Mouse (Mus musculus) embryonic facial prominence, embryonic 11.5 days (tissue): ENCODE data around the gene Insc. TPM values are rescaled to one million over a fixed set of nuclear protein-coding genes. Genes with fewer than 3 reads are reported as not detected.

Experiments used
- ATAC-seq: fragments of 200-750 bp; cut with Nextera tagmentation; replicated peaks from 2 replicates; pipeline ENCODE4 v1.8.0; 2017; ENCODE audit warnings: low read depth; ENCODE audit not compliant: insufficient number of reproducible peaks, low FRiP score, low TSS enrichment
- DNase-seq: peaks from one replicate; pipeline ENCODE4 v3.0.0-alpha.2; 2015; ENCODE audit warnings: low spot score
- H3K27ac ChIP-seq: fragments of 300-500 bp; sonication (generic); replicated peaks from 2 replicates; pipeline ENCODE4 v1.5.1; 2014; ENCODE audit warnings: mild to moderate bottlenecking, low read depth, low read length, control low read depth
- H3K27me3 ChIP-seq: fragments of 300-500 bp; sonication (generic); 2 replicates; pipeline ENCODE4 v1.6.1; 2014; ENCODE audit warnings: mild to moderate bottlenecking, low read length, moderate library complexity, mixed read lengths; ENCODE audit not compliant: control insufficient read depth, insufficient read depth
- H3K36me3 ChIP-seq: fragments of 300-500 bp; sonication (generic); replicated peaks from 2 replicates; pipeline ENCODE4 v1.6.1; 2014; ENCODE audit warnings: low read depth, mild to moderate bottlenecking, low read length, moderate library complexity, mixed read lengths; ENCODE audit not compliant: control insufficient read depth, insufficient read depth
- H3K4me1 ChIP-seq: fragments of 300-500 bp; sonication (generic); 2 replicates; pipeline ENCODE4 v1.6.1; 2014; ENCODE audit warnings: low read length, mixed read lengths; ENCODE audit not compliant: control insufficient read depth, insufficient read depth
- H3K4me2 ChIP-seq: fragments of 300-500 bp; sonication (generic); 2 replicates; pipeline ENCODE4 v1.6.1; 2014; ENCODE audit warnings: low read depth, mild to moderate bottlenecking, control low read depth, low read length, moderate library complexity
- H3K4me3 ChIP-seq: fragments of 300-500 bp; sonication (generic); 2 replicates; pipeline ENCODE4 v1.5.1; 2014; ENCODE audit warnings: low read depth, low read length, control low read depth
- H3K9ac ChIP-seq: fragments of 300-500 bp; sonication (generic); replicated peaks from 2 replicates; pipeline ENCODE4 v1.6.1; 2014; ENCODE audit warnings: mild to moderate bottlenecking, control low read depth, low read length
- H3K9me3 ChIP-seq: fragments of 300-500 bp; sonication (generic); replicated peaks from 2 replicates; pipeline ENCODE4 v1.6.1; 2016; ENCODE audit warnings: mild to moderate bottlenecking, low read length, inconsistent platforms, mixed read lengths; ENCODE audit not compliant: control insufficient read depth
- WGBS: fragments of 180-500 bp; shearing (Covaris S2); extraction: QIAGEN DNeasy Blood & Tissue Kit; methylation state at CpG from one replicate; pipeline ENCODE4 v1.1.7; 2014; 5-methylcytosine and 5-hydroxymethylcytosine counted together
- polyA plus RNA-seq: library from polyadenylated mRNA; unstranded; fragments of >200 nt; fragmentation: Nextera tagmentation; extraction: Ambion mirVana; gene quantifications from 2 replicates; pipeline ENCODE4 v1.2.1, GENCODE M21; 2014

Insc gene
- polyA plus RNA-seq, 1 experiment from 2014 or later = 5.6 TPM

GRCm38 (mm10) chr7:114808341-114808740 is 64.8 kb downstream of the Insc start:
- Histone ChIP-seq H3K4me2 (no peak overlapping the region), H3K27me3 (no peaks in the 10 kb centered on the region), H3K4me1 (no peaks in the 10 kb centered on the region), H3K9me3 (no peaks in the 10 kb centered on the region), H3K36me3 (no peaks in the 10 kb centered on the region), H3K4me3 (no peak overlapping the region), H3K9ac (no peak overlapping the region), H3K27ac (no peak overlapping the region)
- WGBS = 92% methylated on average over 3 of the region's 3 CpGs
- ATAC-seq = no peak
- DNase-seq = no peak

GRCm38 (mm10) chr7:114817291-114817806 is 73.9 kb downstream of the Insc start:
- WGBS = 6% methylated on average over 6 of the region's 6 CpGs
- Histone ChIP-seq H3K9ac (0 out of 2 replicates have a peak overlapping the region, but pooled peaks have one; percentile 13), H3K27me3 (no peaks in the 10 kb centered on the region), H3K4me3 (no peak overlapping the region), H3K27ac (no peak overlapping the region), H3K4me2 (no peak overlapping the region), H3K4me1 (no peaks in the 10 kb centered on the region), H3K36me3 (no peaks in the 10 kb centered on the region), H3K9me3 (no peaks in the 10 kb centered on the region)
- ATAC-seq = peak; percentile 92
- DNase-seq = peak; percentile 92

GRCm38 (mm10) chr7:114817879-114818278 is 74.4 kb downstream of the Insc start:
- Histone ChIP-seq H3K27me3 (no peaks in the 10 kb centered on the region), H3K9ac (no peak overlapping the region), H3K9me3 (no peaks in the 10 kb centered on the region), H3K27ac (no peak overlapping the region), H3K4me2 (no peak overlapping the region), H3K36me3 (no peaks in the 10 kb centered on the region), H3K4me1 (no peaks in the 10 kb centered on the region), H3K4me3 (no peak overlapping the region)
- WGBS = 33% methylated on average over 5 of the region's 5 CpGs
- DNase-seq (no peak), ATAC-seq (no peak)

DNA sequence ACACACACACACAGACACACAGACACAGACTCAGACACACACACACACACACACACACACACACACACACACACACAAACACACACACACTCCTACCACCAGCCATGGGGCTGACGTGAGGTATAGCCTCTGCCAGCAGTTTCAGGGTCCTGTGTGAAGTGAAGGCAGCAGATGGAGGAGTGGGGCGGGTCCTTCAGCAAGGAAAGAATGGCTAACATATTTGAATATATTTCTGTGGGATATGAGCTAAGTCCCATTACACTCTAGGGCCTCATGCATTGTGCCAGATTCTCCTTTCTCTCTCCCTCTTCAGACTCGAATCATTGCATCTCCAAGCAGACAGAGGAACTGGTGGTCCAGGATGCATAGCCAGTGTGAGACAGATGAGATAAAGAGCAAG is 74.9 kb downstream of the Insc start:
- no peak for ATAC-seq
- H3K36me3 ChIP-seq = no peaks in the 10 kb centered on the region
- H3K27me3 ChIP-seq = no peaks in the 10 kb centered on the region
- H3K9ac ChIP-seq = no peak overlapping the region
- H3K9me3 ChIP-seq = no peaks in the 10 kb centered on the region
- H3K27ac ChIP-seq = no peak overlapping the region
- WGBS = 83% methylated on average over 3 of the region's 3 CpGs
- H3K4me1 ChIP-seq = no peaks in the 10 kb centered on the region
- no peak for DNase-seq
- no peak overlapping the region for H3K4me2 ChIP-seq
- no peak overlapping the region for H3K4me3 ChIP-seq

GRCm38 (mm10) chr7:114818836-114819235 is 75.3 kb downstream of the Insc start:
- Histone ChIP-seq H3K27ac (no peak overlapping the region), H3K4me1 (no peaks in the 10 kb centered on the region), H3K9ac (no peak overlapping the region), H3K4me3 (no peak overlapping the region), H3K27me3 (no peaks in the 10 kb centered on the region), H3K9me3 (no peaks in the 10 kb centered on the region), H3K4me2 (no peak overlapping the region), H3K36me3 (no peaks in the 10 kb centered on the region)
- WGBS = 74% methylated on average over 8 of the region's 8 CpGs
- ATAC-seq = no peak
- DNase-seq = no peak

DNA sequence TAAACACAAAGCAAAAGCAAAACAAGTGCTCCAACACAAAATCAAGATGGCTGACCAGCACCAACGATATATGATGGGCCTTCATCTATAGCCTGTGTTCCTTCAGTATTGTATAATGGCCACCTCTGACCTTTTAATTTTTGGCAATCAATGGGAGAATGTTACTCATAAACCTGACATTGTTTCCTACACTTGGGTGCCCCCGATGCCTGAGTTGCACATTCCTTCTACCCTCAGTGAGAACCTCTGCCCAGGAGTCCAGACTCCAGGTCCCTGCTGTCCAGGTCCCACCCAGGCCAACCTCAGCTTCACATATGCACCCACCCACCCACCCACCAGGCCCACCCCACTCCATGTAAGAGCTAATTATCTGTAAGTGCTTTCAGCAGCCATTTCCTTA is 79.2 kb downstream of the Insc start:
- H3K4me1 ChIP-seq = no peaks in the 10 kb centered on the region
- no peaks in the 10 kb centered on the region for H3K9me3 ChIP-seq
- no peak for DNase-seq
- WGBS = 85% methylated on average over 2 of the region's 2 CpGs
- no peak overlapping the region for H3K9ac ChIP-seq
- no peak for ATAC-seq
- H3K27ac ChIP-seq = no peak overlapping the region
- no peaks in the 10 kb centered on the region for H3K27me3 ChIP-seq
- no peak overlapping the region for H3K4me2 ChIP-seq
- no peaks in the 10 kb centered on the region for H3K36me3 ChIP-seq
- no peak overlapping the region for H3K4me3 ChIP-seq

- Histone ChIP-seq H3K4me1 (no peaks in the 10 kb centered on the region), H3K9me3 (no peaks in the 10 kb centered on the region), H3K36me3 (no peaks in the 10 kb centered on the region), H3K4me2 (no peak overlapping the region), H3K27ac (no peak overlapping the region), H3K9ac (no peak overlapping the region), H3K4me3 (no peak overlapping the region), H3K27me3 (no peaks in the 10 kb centered on the region)
- ATAC-seq = no peak
- no peak for DNase-seq
- WGBS = 83% methylated on average over 4 of the region's 4 CpGs
Observed at GRCm38 (mm10) chr7:114827360-114827759, 83.9 kb downstream of the Insc start.

DNA sequence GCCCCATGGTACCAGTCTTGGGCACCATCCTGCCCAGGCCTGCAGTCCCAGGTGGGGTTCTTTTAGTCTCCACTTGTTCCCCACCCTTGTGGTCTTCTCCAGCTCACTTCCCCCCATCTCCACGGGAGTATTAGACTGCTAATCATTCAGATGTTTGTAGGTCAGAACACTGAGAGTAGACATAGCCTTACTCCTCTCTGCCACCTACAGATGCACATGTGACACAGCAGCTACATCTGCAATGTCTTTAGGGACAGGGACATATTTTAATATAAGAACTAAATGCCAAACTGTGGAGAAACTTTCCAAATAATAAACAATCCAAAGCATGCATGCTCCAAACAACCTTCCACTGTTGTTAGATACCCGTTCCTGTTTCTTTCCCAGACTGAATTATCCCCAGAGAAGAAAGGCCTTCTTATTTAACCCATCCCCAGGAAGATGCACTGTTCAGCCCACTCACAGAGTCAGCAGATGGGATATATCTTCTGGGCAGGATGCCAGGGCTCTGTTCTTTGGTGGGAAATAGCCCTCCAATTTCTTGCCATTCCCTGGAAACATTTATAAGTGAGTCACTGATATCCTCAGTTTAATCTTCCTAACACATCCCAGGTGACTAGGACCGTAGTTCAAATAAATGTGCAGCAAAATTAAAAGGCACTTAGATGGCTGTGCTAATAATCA is 88.9 kb downstream of the Insc start:
- Histone ChIP-seq H3K36me3 (no peaks in the 10 kb centered on the region), H3K9me3 (no peaks in the 10 kb centered on the region), H3K27me3 (no peaks in the 10 kb centered on the region), H3K4me1 (no peaks in the 10 kb centered on the region), H3K27ac (no peak overlapping the region), H3K4me2 (no peak overlapping the region), H3K9ac (no peak overlapping the region), H3K4me3 (no peak overlapping the region)
- DNase-seq (no peak), ATAC-seq (no peak)
- 51% methylated on average over 3 of the region's 3 CpGs for WGBS
